24 mouse cellular contexts compared by ENCODE assay signal in genomic region chr13:41704806-41705205, GRCm38 (mm10).
DNase-seq lines count a peak whose midpoint lies in the region; ATAC-seq lines count a peak whose summit lies in the region.
"Had no signal": no experiment of that assay in that cellular context is flagged by ENCODE, and none has a peak within 500 bp of the region (broad histone marks: within the 10 kb centered on the region; RNA-seq: fewer than 3 reads in every experiment).

No protein-coding gene starts in this region.

- no peak overlapping the region for H3K9ac ChIP-seq in kidney, embryonic 16.5 days (replicated peaks; ENCODE audit: low read length)
- H3K9ac ChIP-seq in heart, embryonic 12.5 days, result no peak overlapping the region
- no peak overlapping the region for H3K9ac ChIP-seq in heart, embryonic 15.5 days
- no peak overlapping the region for H3K9ac ChIP-seq in forebrain, embryonic 11.5 days (ENCODE audit: low read length)
- H3K9ac ChIP-seq: embryonic facial prominence, embryonic 13.5 days; forebrain, embryonic 13.5 days; hindbrain, embryonic 13.5 days; limb, embryonic 13.5 days; stomach, embryonic 15.5 days had no signal

- H3K9me3 ChIP-seq in heart, embryonic 10.5 days, result no peaks in the 10 kb centered on the region
- no peaks in the 10 kb centered on the region for H3K9me3 ChIP-seq in kidney, embryonic 16.5 days (ENCODE audit: low read length)
- no peaks in the 10 kb centered on the region for H3K9me3 ChIP-seq in heart, embryonic 12.5 days (replicated peaks)
- H3K9me3 ChIP-seq in heart, embryonic 15.5 days (replicated peaks), result no peaks in the 10 kb centered on the region
- no peaks in the 10 kb centered on the region for H3K9me3 ChIP-seq in forebrain, embryonic 11.5 days (ENCODE audit: control insufficient read depth, low read length)
- H3K9me3 ChIP-seq: embryonic facial prominence, embryonic 13.5 days; forebrain, embryonic 13.5 days; hindbrain, embryonic 13.5 days; limb, embryonic 13.5 days; stomach, embryonic 15.5 days had no signal

- WGBS in heart, embryonic 10.5 days, result 69% methylated on average over 2 of the region's 2 CpGs
- WGBS in kidney, embryonic 16.5 days, result 95% methylated on average over 2 of the region's 2 CpGs
- 69% methylated on average over 2 of the region's 2 CpGs for WGBS in heart, embryonic 12.5 days
- 65% methylated on average over 2 of the region's 2 CpGs for WGBS in heart, embryonic 15.5 days
- WGBS in forebrain, embryonic 11.5 days, result 93% methylated on average over 2 of the region's 2 CpGs

- H3K36me3 ChIP-seq in heart, embryonic 10.5 days, result no peaks in the 10 kb centered on the region
- H3K36me3 ChIP-seq in kidney, embryonic 16.5 days (ENCODE audit: insufficient read depth, low read length), result no peaks in the 10 kb centered on the region
- no peaks in the 10 kb centered on the region for H3K36me3 ChIP-seq in heart, embryonic 12.5 days
- no peaks in the 10 kb centered on the region for H3K36me3 ChIP-seq in heart, embryonic 15.5 days
- no peaks in the 10 kb centered on the region for H3K36me3 ChIP-seq in forebrain, embryonic 11.5 days (ENCODE audit: control insufficient read depth, insufficient read depth, low read length)
- H3K36me3 ChIP-seq: embryonic facial prominence, embryonic 13.5 days; hindbrain, embryonic 13.5 days; limb, embryonic 13.5 days; stomach, embryonic 15.5 days had no signal

- H3K27me3 ChIP-seq in heart, embryonic 10.5 days (ENCODE audit: insufficient read depth, poor library complexity, severe bottlenecking), result no peaks in the 10 kb centered on the region
- no peaks in the 10 kb centered on the region for H3K27me3 ChIP-seq in kidney, embryonic 16.5 days (ENCODE audit: insufficient read depth, low read length)
- H3K27me3 ChIP-seq in heart, embryonic 12.5 days (replicated peaks), result no peaks in the 10 kb centered on the region
- no peaks in the 10 kb centered on the region for H3K27me3 ChIP-seq in heart, embryonic 15.5 days
- no peaks in the 10 kb centered on the region for H3K27me3 ChIP-seq in forebrain, embryonic 11.5 days (ENCODE audit: control insufficient read depth, insufficient read depth, low read length)
- H3K27me3 ChIP-seq: embryonic facial prominence, embryonic 13.5 days; forebrain, embryonic 13.5 days; hindbrain, embryonic 13.5 days; limb, embryonic 13.5 days; stomach, embryonic 15.5 days had no signal

- DNase-seq in heart, embryonic 10.5 days (ENCODE audit: low spot score), result no peak
- DNase-seq in heart, postnatal 14 days, result no peak
- DNase-seq in kidney, postnatal 4 days, result no peak
- no peak for DNase-seq in gastrocnemius, postnatal 25 days
- no peak for DNase-seq in forebrain, embryonic 11.5 days (ENCODE audit: low spot score)
- DNase-seq: adrenal gland, postnatal 14 days; cerebellum, adult 11 months; cerebellum, postnatal 10 days; gastrocnemius, postnatal 10 days; kidney, adult 9 months; lung, postnatal 10 days; midbrain, embryonic 14.5 days; right cerebral cortex, postnatal 25 days had no signal

- no peak overlapping the region for H3K4me3 ChIP-seq in heart, embryonic 10.5 days
- H3K4me3 ChIP-seq in kidney, embryonic 16.5 days (ENCODE audit: low read length), result no peak overlapping the region
- H3K4me3 ChIP-seq in heart, embryonic 12.5 days, result no peak overlapping the region
- H3K4me3 ChIP-seq in heart, embryonic 15.5 days, result no peak overlapping the region
- no peak overlapping the region for H3K4me3 ChIP-seq in forebrain, embryonic 11.5 days (ENCODE audit: low read depth, low read length)
- H3K4me3 ChIP-seq: embryonic facial prominence, embryonic 13.5 days; forebrain, embryonic 13.5 days; hindbrain, embryonic 13.5 days; limb, embryonic 13.5 days; stomach, embryonic 15.5 days had no signal

- peaks cover 43% of the 10 kb centered on the region for H3K4me1 ChIP-seq in heart, embryonic 10.5 days
- H3K4me1 ChIP-seq in kidney, embryonic 16.5 days (ENCODE audit: insufficient read depth, low read length), result peaks cover 7% of the 10 kb centered on the region
- H3K4me1 ChIP-seq in heart, embryonic 12.5 days (replicated peaks), result peaks cover 57% of the 10 kb centered on the region
- peaks cover 46% of the 10 kb centered on the region for H3K4me1 ChIP-seq in heart, embryonic 15.5 days (replicated peaks)
- no peaks in the 10 kb centered on the region for H3K4me1 ChIP-seq in forebrain, embryonic 11.5 days (replicated peaks; ENCODE audit: control insufficient read depth, insufficient read depth, low read length)
- H3K4me1 ChIP-seq: hindbrain, embryonic 13.5 days had no signal

- intact Hi-C loops in heart, postnatal 14 days (cut with DNase I), result loop anchor here (5.0 kb wide), 2 partner anchors 43 to 597 kb away; partner anchors contain the start of gene Edn1

- H3K27ac ChIP-seq in heart, embryonic 10.5 days, result peak overlapping the region; percentile 77
- peak overlapping the region; percentile 60; the same call in 1 of the 2 replicates for H3K27ac ChIP-seq in kidney, embryonic 16.5 days (ENCODE audit: low read length)
- H3K27ac ChIP-seq in heart, embryonic 12.5 days (ENCODE audit: poor library complexity, severe bottlenecking), result peak overlapping the region; percentile 80
- H3K27ac ChIP-seq in heart, embryonic 15.5 days, result peak overlapping the region; percentile 67
- no peak overlapping the region for H3K27ac ChIP-seq in forebrain, embryonic 11.5 days (ENCODE audit: low read depth, low read length)
- H3K27ac ChIP-seq: embryonic facial prominence, embryonic 13.5 days; forebrain, embryonic 13.5 days; hindbrain, embryonic 13.5 days; limb, embryonic 13.5 days; stomach, embryonic 15.5 days had no signal

- no peak overlapping the region for H3K4me2 ChIP-seq in kidney, embryonic 16.5 days (replicated peaks; ENCODE audit: low read depth, low read length)
- no peak overlapping the region for H3K4me2 ChIP-seq in heart, embryonic 12.5 days
- H3K4me2 ChIP-seq in heart, embryonic 15.5 days, result no peak overlapping the region
- H3K4me2 ChIP-seq in forebrain, embryonic 11.5 days (ENCODE audit: low read depth, low read length, severe bottlenecking), result no peak overlapping the region
- H3K4me2 ChIP-seq: embryonic facial prominence, embryonic 13.5 days; forebrain, embryonic 13.5 days; hindbrain, embryonic 13.5 days; limb, embryonic 13.5 days; liver, embryonic 11.5 days; stomach, embryonic 15.5 days had no signal

- ATAC-seq in kidney, embryonic 16.5 days (ENCODE audit: low FRiP score, low TSS enrichment), result no peak
- ATAC-seq in heart, embryonic 12.5 days (ENCODE audit: insufficient number of reproducible peaks, low FRiP score), result no peak
- ATAC-seq in heart, embryonic 15.5 days (replicated peaks; ENCODE audit: insufficient number of reproducible peaks, insufficient read depth, low FRiP score, low read depth), result no peak
- ATAC-seq in forebrain, embryonic 11.5 days (replicated peaks; ENCODE audit: low FRiP score), result no peak
- ATAC-seq: CD4-positive, CD25-positive, alpha-beta regulatory T cell, adult 4 months; forebrain, embryonic 13.5 days; intestine, embryonic 16.5 days had no signal
